Mouse (Mus musculus) left cerebral cortex, adult 8-10 months (tissue): Measurements from ENCODE around the gene Reg1. TPM values are rescaled to one million over a fixed set of nuclear protein-coding genes. Genes with fewer than 3 reads are reported as not detected.
"Not testable (repeated sequence)": the region's sequence is repeated elsewhere in the genome, so short reads cannot be mapped to it uniquely, and the experiment has no call there.

Source experiments
- DNase-seq, 2 experiments: peaks; one replicate each; pipeline ENCODE4 v3.0.0; 2022; ENCODE audit warnings: low spot score in 2 of 2
- total RNA-seq, 4 experiments: library from RNA; stranded (reverse); gene quantifications; 2 replicates each; pipeline ENCODE4 v1.2.4; 2022

Gene Reg1
- not detected for total RNA-seq

- not testable (repeated sequence) for DNase-seq
Measured at GRCm38 (mm10) chr6:78422411-78422810, at the start of gene Reg1. Gene Reg1 (plus strand): TSS chr6:78422711.

GRCm38 (mm10) chr6:78378765-78379164 is 43.7 kb upstream of the Reg1 start, which contains the start of gene Reg3d:
Gene Reg3d (minus strand): TSS chr6:78378865.
- DNase-seq = no peak

DNA sequence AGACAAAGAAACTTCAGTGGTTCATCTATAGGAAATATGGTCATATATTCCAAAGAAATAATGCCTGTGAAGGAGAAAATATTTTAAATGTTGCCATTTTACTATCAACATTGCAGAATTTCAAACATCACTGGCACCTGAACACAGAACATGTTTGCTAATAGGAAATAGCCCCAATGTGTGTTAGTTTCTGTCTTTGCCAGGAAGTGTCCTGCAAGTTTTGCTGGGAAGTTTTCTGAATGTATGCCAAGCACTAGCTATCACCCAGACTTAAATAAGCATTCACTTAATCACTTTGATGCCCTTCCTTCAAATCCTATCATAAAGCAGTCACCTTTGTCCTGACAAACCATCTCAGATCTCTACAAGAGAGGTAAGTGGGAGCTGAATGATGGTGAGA is 42.1 kb upstream of the Reg1 start, which contains the start of gene Reg3a:
Reg3a (plus strand) TSS at position 301 of the 400 bp plus-strand sequence.
- no peak for DNase-seq

DNA sequence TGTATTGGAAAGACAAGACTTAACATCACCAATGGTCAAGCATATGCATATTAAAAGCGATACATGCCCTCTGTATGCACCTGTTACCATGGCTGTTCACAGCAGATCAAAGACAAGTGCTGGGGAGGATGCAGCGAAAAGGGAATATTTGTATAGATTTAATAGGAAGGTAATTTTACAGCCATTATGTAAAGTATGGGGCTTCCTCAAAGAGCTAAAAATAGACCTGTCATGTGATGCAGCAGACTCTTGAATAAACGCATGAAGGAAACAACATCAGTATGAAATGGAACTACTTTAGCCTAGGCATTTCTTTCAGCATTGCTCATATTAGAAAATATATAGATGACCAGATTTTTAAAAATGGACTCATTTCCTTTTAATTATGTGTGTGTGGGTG is 36.9 kb upstream of the Reg1 start:
- no peak for DNase-seq

DNA sequence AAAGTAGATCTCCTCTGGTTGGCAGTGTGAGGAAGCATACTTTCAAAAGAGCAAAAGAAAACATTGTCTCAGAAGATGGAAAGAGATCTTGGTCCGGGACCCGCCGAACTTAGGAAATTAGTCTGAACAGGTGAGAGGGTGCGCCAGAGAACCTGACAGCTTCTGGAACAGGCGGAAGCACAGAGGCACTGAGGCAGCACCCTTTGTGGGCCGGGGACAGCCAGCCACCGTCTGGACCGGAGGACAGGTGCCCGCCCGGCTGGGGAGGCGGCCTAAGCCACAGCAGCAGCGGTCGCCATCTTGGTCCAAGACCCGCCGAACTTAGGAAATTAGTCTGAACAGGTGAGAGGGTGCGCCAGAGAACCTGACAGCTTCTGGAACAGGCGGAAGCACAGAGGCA is 27.2 kb upstream of the Reg1 start, which contains the start of gene Reg2:
Reg2 (plus strand) TSS at position 301 of the 400 bp plus-strand sequence.
- not testable (repeated sequence) for DNase-seq

DNA sequence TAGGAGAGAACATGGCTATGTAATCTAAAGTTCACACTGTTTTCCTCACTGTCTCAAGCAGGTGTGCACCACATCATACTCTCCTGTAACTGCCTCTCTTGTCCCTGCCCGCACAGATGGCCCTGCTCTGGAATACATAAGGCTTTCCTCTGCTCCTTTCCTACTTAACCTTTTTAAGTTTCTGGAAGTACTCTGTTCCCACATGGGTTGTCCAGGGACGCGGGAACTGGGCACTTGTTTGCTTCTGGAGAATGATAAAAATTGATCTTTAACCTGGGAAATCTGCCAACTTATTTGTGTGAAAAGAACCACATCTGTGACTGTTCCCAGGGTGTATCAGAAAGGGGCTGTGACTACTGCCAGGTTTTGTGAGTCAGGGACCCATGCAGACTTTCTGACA is 3.0 kb downstream of the Reg1 start:
- DNase-seq = no peak

DNA sequence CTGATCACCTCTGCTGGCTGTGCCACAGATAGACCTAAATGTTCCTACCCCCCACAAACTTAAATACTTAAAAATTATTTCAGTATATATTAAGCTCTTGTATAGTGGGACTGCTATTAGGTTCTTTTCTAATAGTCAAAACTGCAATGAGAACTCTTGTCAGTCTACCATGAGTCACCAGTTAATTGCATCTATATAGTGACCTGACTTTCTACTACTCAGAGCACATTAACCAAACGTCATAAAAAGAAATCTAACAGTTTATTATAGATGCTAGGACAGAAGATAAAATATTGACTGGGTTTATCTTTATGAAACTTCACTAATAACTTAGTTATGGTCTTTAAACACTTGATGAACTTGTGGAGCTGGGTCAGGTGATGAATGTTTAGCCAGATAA is 24.7 kb downstream of the Reg1 start:
- DNase-seq = no peak

GRCm38 (mm10) chr6:78448409-78448808 is 25.9 kb downstream of the Reg1 start:
- no peak for DNase-seq

DNA sequence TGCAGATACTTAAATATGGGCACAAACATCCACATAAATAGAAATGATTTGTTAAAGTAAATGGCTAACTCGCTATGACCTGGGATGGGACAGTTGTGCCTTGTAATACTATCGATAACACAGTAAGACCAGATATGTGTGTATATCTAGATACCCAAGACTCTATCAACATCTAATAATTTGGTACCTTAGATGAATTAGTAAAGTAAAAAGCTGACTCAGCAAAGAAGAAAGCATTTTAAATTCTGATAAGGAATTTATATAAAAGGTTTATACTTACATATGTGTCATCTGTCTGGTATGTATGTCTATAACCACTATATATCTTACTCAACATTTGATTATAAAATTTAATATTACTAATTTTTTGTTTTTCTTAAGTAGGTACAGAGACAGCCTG is 30.3 kb downstream of the Reg1 start:
- no peak for DNase-seq

GRCm38 (mm10) chr6:78460191-78460825 is 37.8 kb downstream of the Reg1 start:
- peak; percentile 13 to 73 for DNase-seq

DNA sequence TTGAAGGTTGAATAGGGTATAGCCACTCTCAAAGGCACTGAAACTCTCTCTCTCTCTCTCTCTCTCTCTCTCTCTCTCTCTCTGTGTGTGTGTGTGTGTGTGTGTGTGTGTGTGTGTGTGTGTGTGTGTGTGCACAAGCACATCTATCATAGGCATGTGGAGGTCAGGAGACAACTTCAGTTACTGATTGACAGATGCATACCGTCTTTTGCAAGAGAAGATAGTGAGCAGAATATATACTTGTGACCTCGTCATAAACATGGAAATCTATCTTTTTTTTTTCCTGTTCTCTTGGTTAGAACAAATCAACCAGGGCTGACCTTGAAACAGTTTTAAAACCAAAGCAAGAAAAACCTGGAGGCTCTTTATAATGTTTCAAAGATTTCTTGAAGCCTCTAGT is 39.8 kb downstream of the Reg1 start:
- DNase-seq = no peak

DNA sequence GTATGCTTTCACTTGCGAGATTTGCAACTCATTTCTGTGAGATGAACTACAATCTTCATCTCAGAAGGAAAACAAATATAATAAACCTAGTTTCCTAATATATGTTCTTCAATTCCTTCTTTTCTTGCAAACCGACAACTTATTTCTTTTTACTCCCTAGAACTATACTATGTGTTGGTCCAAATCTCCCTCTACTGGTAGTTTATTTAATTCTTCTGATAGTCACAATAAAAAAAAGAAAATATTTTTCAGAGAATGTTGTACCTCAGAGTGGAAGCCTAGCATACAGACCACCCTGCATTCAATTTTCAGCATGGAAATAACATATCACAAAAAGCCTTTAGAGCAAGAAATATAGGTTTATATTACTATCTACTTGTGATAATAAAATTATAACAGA is 40.8 kb downstream of the Reg1 start:
- no peak for DNase-seq

- DNase-seq = no peak
Measured at GRCm38 (mm10) chr6:78468772-78469171, 46.3 kb downstream of the Reg1 start, which contains the start of gene Reg3g. Gene Reg3g (minus strand): TSS chr6:78468872.

DNA sequence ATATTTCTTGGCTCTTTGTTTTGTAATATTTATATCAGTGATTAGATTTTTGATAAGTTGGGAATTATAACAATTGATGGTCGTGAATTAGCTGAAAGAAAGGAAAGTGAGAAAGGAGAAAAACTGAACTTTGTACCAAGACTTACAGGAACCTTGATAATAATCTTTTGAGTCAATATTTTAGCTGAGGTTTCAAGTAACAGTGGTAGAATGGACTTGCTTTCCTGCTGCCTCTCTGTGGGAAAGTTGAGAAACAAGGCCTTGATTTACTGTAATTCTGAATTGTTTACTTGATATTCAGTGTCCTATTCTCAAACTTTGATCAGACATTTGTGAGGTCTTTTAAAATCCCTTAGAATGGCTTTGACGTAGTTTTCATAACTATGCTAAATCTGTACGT is 46.8 kb downstream of the Reg1 start:
- no peak for DNase-seq

Other genes starting within 250 kb of the Reg1 start
- not detected for gene Reg3b, start 52.1 kb upstream of the Reg1 start, total RNA-seq
- gene Reg3d, start 43.8 kb upstream of the Reg1 start, total RNA-seq = not detected
- gene Reg3a, start 42.0 kb upstream of the Reg1 start, total RNA-seq = not detected
- not detected for gene Reg2, start 27.1 kb upstream of the Reg1 start, total RNA-seq
- not detected for gene Reg3g, start 46.2 kb downstream of the Reg1 start, total RNA-seq